Mouse (Mus musculus): ENCODE data around the gene Gatad2a.

DNA sequence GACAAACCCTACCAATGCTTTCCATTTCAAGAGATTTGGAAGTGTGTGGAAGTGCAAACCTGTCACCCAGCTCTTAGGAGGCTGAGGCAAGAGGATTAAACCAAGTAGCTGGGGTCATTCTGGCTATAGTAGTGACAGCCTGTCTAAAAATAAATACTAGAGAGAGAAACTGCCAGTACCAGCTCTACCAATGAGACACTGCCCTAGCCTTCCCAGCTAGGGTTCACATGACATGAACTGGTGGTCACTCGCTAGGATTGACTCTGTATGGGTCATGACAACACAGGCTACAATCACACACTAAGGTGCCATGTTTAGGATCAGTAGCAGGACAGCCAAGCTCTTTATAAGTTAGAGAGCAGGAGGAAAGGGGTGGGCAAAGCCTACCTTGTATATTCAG, 34.1 kb upstream of the Gatad2a start:
- TF ChIP-seq CTCF (IDR thresholded peaks at IDR 0.05; ENCODE audit: borderline replicate concordance, insufficient read depth, low read length) (no peak), POLR2A (IDR thresholded peaks at IDR 0.05; ENCODE audit: low read depth, low read length) (no peak)
